Mouse (Mus musculus) small intestine, adult 2 months (tissue): ENCODE results near the gene Hspa1a. TPM values are rescaled to one million over a fixed set of nuclear protein-coding genes. Genes with fewer than 3 reads are reported as not detected.
A peak's percentile ranks its signal among the peaks of the same experiment; 100 is the strongest.

Source experiments
- H3K27ac ChIP-seq: fragments of 200-500 bp; 2 replicates; pipeline ENCODE4 v1.5.1; 2012; ENCODE audit warnings: low read depth, low read length, control low read depth, inconsistent platforms; ENCODE audit not compliant: insufficient read depth
- H3K27me3 ChIP-seq: fragments of 200-500 bp; 2 replicates; pipeline ENCODE4 v1.6.1; 2012; ENCODE audit warnings: mild to moderate bottlenecking, moderate library complexity, low read length, inconsistent platforms; ENCODE audit not compliant: control insufficient read depth, insufficient read depth
- H3K36me3 ChIP-seq: fragments of 200-500 bp; 2 replicates; pipeline ENCODE4 v1.6.1; 2012; ENCODE audit warnings: mild to moderate bottlenecking, low read length, control low read depth, inconsistent platforms; ENCODE audit not compliant: control insufficient read depth, insufficient read depth
- H3K4me1 ChIP-seq: fragments of 200-500 bp; 2 replicates; pipeline ENCODE4 v1.6.1; 2012; ENCODE audit warnings: low read length, inconsistent platforms, mixed read lengths; ENCODE audit not compliant: control insufficient read depth, insufficient read depth, insufficient read length
- H3K4me3 ChIP-seq: fragments of 200-500 bp; 2 replicates; pipeline ENCODE4 v1.5.1; 2012; ENCODE audit warnings: low read depth, mild to moderate bottlenecking, control low read depth, inconsistent platforms, low read length, moderate library complexity
- CTCF ChIP-seq: fragments of 200-500 bp; IDR thresholded peaks from 2 replicates; pipeline ENCODE4 v1.5.1; 2012; ENCODE audit warnings: low read depth, mild to moderate bottlenecking, control low read depth, inconsistent platforms, low read length, moderate library complexity, mixed read lengths; ENCODE audit not compliant: insufficient replicate concordance, insufficient read length; ENCODE audit errors: extremely low read depth
- POLR2A ChIP-seq: fragments of 200-500 bp; IDR thresholded peaks from 2 replicates; pipeline ENCODE4 v1.6.1; 2012; ENCODE audit warnings: low read depth, mild to moderate bottlenecking, control low read depth, inconsistent platforms, low read length, moderate library complexity
- WGBS: fragments of 180-500 bp; shearing (Covaris S2); methylation state at CpG from one replicate; pipeline ENCODE4 v1.1.7; 2018; 5-methylcytosine and 5-hydroxymethylcytosine counted together
- polyA plus RNA-seq: library from polyadenylated mRNA; depleted of rRNA; stranded (reverse); fragments of >200 nt; gene quantifications from 2 replicates; pipeline ENCODE4 v1.2.3, GENCODE M21; 2012

Gene Hspa1a
- polyA plus RNA-seq, 1 experiment = 8.9 TPM

DNA sequence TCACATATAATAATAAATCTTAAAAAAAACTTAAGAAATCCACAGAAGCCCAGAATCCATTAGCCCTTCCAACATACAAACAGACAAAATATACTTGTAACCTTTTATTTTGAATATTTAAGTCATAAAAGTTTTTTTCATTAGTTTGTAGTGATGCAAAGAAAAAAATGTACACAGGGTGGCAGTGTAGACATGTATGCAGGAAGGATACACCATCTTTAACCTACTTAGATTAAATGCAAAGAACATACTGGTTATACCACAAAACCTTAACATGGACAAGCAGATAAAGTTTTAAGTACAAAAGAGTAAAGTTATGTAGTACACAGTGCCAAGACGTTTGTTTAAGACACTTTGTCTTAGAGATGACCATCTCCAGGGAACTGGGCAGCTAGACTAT is 15.6 kb downstream of the Hspa1a start:
- Histone ChIP-seq H3K27me3 (no peaks in the 10 kb centered on the region), H3K4me3 (no peak overlapping the region), H3K4me1 (0 out of 2 replicates have a peak, but pooled peaks cover 2% of the 10 kb centered on the region), H3K27ac (no peak overlapping the region), H3K36me3 (no peaks in the 10 kb centered on the region)
- WGBS = 27% methylated on average over 1 of the region's 1 CpGs
- TF ChIP-seq POLR2A (no peak), CTCF (no peak)

DNA sequence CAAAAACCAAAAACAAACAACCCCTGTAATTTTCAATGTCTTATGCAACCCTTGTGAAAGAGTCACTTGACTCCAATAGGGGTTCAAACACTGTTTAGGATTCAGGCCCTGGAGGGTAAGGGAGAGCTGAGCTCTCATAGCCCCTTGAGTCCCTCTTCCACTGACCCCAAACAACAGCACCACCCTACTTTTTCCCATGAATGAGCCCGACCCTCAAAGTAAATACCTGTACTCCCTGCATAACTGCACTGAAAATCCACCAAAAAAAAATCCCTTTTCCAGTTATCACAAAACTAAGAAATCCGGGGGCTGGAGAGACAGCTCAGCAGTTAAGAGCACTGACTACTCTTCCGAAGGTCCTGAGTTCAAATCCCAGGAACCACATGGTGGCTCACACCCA is 16.1 kb downstream of the Hspa1a start:
- Histone ChIP-seq H3K4me3 (no peak overlapping the region), H3K27me3 (no peaks in the 10 kb centered on the region), H3K4me1 (0 out of 2 replicates have a peak, but pooled peaks cover 2% of the 10 kb centered on the region), H3K36me3 (0 out of 2 replicates have a peak, but pooled peaks cover under 1% of the 10 kb centered on the region), H3K27ac (no peak overlapping the region)
- no peak for TF ChIP-seq CTCF
- no peak for TF ChIP-seq POLR2A
- WGBS = 83% methylated on average over 3 of the region's 3 CpGs

DNA sequence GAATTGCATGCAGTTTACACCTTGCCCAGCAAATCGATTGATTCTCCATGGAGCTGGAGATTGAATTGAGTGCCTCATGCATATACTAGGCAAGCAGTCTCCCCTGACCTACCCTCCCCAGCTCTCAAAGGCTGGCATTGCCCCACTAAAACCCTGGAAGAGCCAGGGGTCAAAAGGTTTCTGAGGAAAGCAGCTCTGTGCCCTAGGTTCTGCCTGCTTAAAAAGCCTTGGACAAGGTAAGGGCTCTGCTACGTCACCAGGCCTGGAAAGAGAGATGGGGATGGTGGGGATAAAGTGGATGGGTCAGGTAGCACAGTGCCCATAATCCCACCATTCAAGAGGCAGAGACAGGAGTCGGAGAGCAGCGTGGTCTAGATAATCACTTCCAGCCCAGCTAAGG is 17.1 kb downstream of the Hspa1a start:
- H3K36me3 ChIP-seq = peaks cover 5% of the 10 kb centered on the region
- no peak overlapping the region for H3K27ac ChIP-seq
- no peak for TF ChIP-seq POLR2A
- no peak for TF ChIP-seq CTCF
- no peak overlapping the region for H3K4me3 ChIP-seq
- no peaks in the 10 kb centered on the region for H3K27me3 ChIP-seq
- H3K4me1 ChIP-seq = peaks cover 3% of the 10 kb centered on the region; the same call in 1 of the 2 replicates
- 92% methylated on average over 4 of the region's 4 CpGs for WGBS

DNA sequence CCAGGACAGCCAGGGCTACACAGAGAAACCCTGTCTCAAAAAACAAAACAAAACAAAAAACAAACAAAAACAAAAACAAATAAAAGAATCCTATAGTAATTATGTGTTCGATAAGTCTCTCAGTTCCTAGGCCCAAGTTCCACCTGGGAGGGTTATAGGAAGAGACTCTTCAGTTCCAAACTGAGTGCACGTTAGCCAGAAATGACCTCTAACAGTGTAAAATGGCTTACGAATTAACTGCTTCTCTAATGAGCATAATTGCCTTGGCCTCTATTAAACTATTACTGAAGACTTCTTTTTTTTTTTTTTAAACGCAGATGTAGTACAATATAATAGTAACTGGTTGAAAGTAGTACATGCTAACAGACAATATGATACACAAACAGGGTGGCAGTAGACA is 18.1 kb downstream of the Hspa1a start:
- H3K4me3 ChIP-seq = no peak overlapping the region
- 87% methylated on average over 4 of the region's 4 CpGs for WGBS
- no peak overlapping the region for H3K27ac ChIP-seq
- no peaks in the 10 kb centered on the region for H3K27me3 ChIP-seq
- H3K36me3 ChIP-seq = peaks cover 6% of the 10 kb centered on the region
- no peak for TF ChIP-seq POLR2A
- no peak for TF ChIP-seq CTCF
- H3K4me1 ChIP-seq = peaks cover 9% of the 10 kb centered on the region; the same call in 1 of the 2 replicates

DNA sequence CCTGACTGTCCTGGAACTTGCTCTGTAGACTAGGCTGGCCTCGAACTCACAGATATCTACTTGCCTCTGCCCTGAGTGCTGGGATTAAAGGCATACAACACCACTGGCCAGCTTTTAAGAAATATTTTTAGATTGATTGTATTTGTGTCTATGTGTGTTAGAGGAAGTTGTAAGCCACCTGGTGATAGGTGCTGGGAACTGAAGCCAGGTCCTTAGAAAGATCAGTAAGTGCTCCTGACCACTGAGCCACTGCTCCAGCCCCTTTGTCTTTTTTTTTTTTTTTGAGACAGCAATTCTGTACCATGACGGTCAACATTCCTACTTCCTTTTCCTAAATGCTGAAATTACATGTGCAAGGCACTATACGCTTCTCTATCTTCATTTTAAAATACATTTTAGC is 18.7 kb downstream of the Hspa1a start:
- 79% methylated on average over 3 of the region's 3 CpGs for WGBS
- Histone ChIP-seq H3K27ac (no peak overlapping the region), H3K27me3 (no peaks in the 10 kb centered on the region), H3K4me3 (no peak overlapping the region), H3K36me3 (peaks cover 6% of the 10 kb centered on the region), H3K4me1 (peaks cover 9% of the 10 kb centered on the region; the same call in 1 of the 2 replicates)
- TF ChIP-seq POLR2A (no peak), CTCF (no peak)

DNA sequence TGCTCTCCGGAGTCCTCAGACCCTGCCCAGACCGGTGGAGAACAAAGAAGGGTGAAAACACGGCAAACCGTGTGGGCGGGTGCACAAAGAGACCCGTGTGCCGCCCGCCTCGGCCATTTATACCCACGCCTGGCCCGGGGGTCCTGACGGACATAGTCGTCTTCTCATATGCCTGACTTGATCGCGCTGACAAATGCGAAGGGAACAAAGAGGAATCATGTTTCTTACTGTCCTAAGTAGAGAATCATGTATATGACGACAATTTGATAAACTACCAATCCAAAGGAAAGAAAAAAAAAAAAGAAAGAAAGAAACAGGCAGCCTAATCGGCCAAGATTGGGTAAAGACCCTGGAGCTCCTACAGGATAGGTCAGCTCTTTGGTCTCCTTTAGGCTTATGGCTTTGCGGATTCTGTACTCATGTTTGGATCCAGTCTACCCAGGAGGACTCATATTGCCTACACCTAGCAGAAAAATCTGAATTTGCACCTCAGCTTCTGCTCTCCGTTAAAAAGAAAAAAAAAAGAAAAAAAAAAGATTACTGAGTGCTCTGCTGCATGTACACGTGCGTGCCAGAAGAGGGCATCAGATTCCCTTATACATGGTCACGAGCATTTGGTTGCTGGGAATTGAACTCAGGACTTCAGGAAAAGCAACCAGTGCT is 19.4 kb downstream of the Hspa1a start:
- Histone ChIP-seq H3K4me3 (peak overlapping the region; percentile 82), H3K27me3 (no peaks in the 10 kb centered on the region), H3K27ac (peak overlapping the region; percentile 92), H3K36me3 (peaks cover 6% of the 10 kb centered on the region), H3K4me1 (peaks cover 9% of the 10 kb centered on the region; the same call in 1 of the 2 replicates)
- under 1% methylated on average over 23 of the region's 23 CpGs for WGBS
- peak; percentile 32; the same call in 1 of the 2 replicates for TF ChIP-seq CTCF
- peak; percentile 94 for TF ChIP-seq POLR2A

DNA sequence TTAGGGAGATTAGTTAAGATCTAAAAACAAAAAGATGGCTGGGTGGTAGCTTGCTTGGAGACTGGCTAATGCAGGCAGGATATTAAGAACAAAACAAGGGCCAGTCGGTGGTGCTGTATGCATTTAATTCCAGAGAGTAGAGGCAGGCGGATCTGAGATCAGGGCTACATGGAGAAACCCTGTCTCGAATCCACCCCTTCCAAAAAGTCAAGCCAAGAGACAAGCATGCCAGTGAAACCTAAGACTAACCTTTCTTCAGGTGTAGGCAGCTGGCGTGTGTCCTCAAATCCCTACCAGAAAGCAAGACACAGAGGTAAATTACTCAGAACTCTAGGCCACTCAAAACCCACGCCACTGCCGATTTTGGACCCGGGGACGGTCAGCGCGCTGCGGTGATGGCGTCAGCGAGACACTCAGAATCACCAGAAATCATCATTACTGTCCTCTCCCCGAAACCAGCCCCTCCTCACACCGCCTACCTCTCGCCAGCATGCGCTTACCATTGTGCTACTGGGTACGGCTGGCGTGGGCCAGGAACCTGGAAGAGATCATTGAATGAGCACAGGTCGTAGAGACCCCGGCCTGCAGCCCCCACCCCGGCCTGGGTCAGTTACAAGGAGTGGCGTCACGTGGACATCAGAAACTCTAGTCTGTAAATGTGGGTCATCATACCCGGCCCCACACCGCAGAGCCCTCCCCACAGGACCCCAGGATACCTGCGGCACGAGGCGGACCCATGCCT is 20.1 kb downstream of the Hspa1a start:
- peaks cover 8% of the 10 kb centered on the region; the same call in 1 of the 2 replicates for H3K4me1 ChIP-seq
- WGBS = under 1% methylated on average over 29 of the region's 29 CpGs
- peak overlapping the region; percentile 82 for H3K4me3 ChIP-seq
- TF ChIP-seq CTCF (no peak), POLR2A (no peak)
- no peaks in the 10 kb centered on the region for H3K27me3 ChIP-seq
- peaks cover 6% of the 10 kb centered on the region for H3K36me3 ChIP-seq
- H3K27ac ChIP-seq = peak overlapping the region; percentile 92
